Mouse (Mus musculus) right cerebral cortex, postnatal 25 days (tissue): ENCODE measurements around the gene Krt87.

Experiments used
- DNase-seq: peaks from one replicate; pipeline ENCODE4 v3.0.0; 2022

Krt87 gene

DNA sequence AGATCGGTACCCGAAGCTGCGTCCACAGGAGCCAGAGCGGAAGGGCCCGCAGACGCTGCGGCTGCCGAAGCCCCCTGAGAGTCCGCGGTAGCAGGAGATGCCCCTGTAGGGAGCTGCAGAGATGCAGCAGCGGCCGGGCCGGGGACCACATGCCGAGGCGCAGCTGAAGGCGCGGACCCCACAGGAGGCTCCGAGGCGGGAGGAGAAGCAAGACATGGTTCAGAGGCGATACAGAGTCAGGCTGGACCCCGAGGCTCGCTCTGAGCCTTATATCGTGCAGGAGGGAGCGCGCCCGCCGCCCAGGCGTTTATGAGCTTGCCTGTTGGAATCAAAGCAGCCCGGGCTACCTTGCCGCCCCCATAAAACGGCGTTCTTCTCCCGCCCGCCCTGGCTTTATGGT is at the start of gene Krt87:
Gene Krt87, minus strand, starts transcription at position 250 of the 400 bp plus-strand sequence.
- no peak for DNase-seq

DNA sequence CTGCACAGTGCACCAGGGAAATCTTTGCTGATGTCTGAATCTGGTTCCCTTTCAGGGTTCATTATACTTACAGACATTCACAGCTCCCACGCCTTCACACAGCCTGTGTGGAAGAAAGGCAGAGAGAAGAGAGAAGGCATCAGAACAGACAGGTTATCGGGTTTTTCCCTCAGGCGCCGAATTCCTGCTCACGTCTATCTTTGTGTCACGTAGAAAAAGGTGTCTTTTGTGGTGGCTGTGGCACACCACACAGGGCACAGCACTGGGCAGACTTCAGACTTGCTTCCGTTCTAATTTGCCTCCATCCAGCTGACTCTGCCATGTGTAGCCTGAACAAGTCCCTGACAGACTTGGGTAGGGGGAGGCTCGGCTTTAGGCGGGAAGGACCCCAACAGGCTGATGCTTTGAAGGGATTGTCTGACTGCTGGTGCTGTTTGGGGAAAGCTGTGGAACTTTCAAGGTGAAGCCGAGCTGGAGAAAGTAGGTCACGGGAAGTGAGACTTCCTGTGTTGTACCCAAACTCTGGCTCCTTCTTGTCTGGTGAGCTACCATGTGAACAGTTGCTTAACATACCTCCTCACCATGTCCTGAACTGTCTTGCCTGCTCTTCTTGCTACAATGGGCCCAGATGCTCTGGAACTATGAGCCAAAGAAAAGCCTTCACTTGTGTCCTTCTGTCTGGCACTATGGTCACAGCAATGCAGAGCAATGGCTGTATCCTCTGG is 47.5 kb upstream of the Krt87 start:
- DNase-seq, result peak; percentile 15

DNA sequence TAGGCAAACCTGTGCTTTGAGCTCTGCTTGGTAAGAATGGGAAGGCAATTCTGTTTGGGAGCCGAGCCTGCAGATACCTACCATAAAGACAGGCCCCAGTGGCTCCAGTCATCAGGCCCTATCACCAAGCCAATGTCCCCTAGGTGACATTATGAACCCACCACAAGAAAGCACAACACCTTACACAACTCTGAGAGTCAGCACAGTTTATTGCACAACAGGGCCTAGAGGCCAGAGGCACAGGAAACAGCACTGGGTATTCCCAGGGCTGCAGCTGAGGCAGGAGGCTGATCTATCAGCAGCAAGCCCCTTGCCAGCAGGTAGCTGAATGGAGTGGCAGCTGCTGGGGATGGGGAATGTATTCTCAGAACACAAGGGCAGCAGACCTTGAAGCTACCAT is 46.3 kb upstream of the Krt87 start:
- DNase-seq, result no peak

DNA sequence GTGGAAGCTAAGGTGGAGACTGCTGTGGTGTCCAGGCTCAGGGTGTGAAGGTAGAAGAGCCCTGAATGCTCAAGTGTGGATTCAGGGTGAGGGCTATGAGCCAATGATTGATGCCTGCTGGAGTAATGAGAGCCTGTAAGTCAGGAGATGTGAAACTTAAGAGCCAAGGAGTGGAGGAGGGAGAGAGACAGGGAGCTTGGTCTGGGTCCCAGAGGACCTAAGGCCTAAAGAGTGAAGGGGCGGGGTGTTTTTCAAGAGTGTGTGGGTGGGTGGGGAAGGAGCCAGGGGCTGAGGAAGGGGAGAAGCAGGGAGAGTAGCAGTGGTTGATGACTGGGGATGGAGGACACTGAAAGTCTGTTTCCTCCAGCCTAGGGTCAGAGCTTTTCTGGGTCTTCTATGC is 45.0 kb upstream of the Krt87 start:
- no peak for DNase-seq

DNA sequence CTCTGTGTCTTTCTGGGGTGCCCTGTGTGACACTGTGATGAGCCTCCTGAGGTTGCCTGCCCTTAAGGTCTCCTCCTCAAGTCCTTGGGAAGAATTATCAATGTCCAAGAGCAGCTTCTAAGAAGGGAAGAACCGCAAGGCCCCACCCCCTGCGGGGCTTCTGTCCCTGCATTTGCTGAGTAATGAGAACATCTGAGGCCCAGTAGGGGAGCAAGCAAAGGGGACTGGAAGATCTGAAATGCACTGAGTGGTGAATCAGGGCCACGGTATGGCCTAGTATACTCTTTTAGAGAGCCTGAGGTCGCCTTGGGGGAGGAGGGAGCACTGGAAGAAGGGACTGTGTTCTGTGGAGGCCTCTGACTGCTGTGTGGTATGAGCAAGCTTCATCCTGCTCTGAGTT is 43.5 kb upstream of the Krt87 start:
- DNase-seq, result no peak

DNA sequence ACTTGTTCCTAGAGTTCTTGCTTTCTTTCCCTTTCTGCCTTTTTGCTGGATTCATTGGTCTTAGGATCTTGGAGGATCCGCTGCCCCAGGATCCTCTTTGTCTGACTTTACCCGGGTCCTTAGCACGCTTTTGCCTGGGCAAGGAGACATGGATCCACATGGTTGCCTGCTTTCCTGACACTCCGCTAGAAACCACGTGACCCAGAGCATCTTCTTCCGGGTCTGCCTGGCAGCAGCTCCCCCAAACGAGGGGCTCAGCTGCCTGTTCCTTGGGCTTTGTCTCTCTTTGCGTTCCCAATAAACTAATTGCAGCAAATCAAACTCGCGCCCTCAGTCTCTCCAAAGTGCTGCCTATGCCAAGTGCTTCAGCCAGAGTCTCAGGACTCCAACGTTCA is 41.1 kb upstream of the Krt87 start:
- no peak for DNase-seq

DNA sequence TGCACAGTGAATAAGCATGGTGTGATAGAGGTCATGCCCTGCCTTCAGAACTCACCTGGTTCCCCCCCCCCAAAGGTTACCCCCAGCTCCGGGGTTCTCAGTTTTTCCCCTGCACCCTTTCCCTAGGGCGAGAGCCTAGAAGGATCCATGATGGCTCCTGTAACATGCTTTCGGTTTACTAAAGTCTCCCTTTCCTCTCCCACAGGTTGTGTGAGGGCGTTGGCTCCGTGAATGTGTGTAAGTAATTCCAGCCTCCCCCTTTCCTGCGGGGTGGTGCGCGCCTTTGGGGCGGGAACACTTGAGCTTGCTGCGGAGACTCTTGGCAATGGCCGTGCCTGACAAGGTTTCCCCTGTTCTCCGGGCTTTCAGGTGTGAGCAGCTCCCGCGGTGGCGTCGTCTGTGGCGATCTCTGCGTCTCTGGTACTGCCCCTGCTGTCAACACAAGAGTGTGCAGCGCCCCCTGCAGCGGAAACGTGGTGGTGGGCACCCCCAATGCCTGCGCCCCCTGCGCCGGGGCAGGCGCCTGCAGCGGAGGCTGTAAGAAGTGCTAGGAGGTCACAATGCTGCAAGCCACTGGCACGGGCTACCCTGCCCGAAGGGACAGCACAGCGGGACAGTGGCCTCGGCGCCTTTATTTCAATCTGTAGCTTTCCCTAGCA is 40.5 kb upstream of the Krt87 start:
- peak; percentile 37 for DNase-seq

DNA sequence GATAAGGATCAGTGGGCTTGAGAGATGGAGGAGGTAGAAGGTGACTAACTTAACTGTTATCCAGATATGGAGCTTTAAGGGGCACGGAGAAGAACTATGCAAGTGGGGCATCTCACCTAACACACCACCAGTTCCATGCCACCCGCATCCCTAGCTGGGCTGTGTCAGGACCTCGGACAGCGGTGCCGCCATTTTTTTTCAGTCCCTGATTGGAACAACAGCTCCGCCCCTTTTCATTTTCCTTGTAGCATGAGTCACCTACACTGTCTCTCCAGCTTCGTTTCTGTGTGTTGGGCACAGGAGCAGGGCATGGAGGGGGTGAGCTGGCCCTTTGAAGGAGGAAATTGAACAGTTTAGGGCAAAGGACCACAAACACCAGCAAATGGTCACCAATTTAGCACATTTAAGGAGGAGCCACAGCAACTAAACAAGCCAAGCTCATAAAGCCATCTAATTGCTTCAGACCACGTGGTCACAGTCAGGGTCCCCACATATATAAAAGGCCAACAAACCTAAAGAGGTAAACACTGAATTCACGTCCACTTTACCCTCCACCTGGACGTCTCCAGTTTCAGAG is 34.4 kb upstream of the Krt87 start, which contains the start of gene Krt86:
Gene Krt86, plus strand, starts transcription at position 527 of the 577 bp plus-strand sequence.
- DNase-seq, result no peak

DNA sequence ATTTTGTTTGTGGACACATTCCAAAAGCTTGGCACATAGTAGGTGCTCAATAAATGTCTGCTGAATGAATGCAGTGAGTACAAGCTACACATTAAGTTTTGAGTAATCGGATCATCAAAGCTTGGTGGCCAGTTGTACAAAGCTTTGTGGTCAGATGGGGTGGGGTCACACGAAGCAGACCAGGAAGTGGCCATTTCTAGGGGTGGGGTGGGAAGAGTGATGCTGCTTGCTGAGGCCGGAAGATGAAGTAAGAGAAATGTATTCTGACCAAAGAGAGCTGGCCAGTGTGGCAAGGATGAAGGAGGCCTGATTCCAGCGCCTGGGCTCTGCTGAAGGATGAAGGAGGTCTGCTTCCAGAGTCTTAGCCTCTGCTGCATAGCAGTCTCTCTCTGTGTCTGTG is 30.5 kb upstream of the Krt87 start:
- no peak for DNase-seq

DNA sequence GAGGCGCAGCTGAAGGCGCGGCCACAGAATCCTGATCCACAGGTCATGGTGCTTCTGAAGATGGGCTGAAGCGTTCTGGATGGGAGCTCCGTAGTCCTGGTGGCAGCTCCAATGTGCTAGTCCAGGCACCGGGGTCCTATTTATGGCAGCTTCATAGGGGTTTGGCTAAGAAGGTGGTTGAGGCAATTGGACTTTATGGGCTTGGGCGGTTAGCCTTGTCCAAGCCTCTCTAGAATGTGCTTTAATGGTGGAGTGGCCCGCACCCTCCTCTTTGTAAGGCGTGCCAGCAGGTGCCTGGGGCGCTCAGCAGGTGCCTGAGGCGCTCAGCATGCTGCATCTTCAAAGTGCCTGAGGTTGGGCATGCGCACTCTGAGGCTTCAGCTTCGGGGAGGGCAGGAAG is 25.0 kb upstream of the Krt87 start, which contains the start of gene Krt81:
Gene Krt81, minus strand, starts transcription at position 101 of the 400 bp plus-strand sequence.
- DNase-seq, result no peak

DNA sequence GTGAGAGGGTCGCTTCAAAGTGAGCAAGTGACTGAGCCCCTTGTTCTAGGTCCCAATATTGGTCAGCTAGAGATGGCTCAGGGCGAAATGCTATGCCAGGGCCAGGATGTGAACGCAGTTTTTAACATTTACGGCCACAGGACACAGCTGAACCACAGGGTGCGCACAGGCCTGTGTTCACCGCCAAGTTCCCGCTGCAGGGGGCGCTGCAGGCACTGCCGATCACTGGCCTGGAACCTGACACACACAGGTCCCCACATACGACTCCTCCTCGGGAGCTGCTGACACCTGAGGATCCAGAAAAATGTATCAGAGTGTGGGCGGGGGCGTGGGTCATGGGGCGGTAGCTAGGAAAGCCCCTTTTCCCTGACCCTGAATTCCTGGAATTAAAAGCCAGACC is 20.7 kb upstream of the Krt87 start:
- DNase-seq, result no peak

DNA sequence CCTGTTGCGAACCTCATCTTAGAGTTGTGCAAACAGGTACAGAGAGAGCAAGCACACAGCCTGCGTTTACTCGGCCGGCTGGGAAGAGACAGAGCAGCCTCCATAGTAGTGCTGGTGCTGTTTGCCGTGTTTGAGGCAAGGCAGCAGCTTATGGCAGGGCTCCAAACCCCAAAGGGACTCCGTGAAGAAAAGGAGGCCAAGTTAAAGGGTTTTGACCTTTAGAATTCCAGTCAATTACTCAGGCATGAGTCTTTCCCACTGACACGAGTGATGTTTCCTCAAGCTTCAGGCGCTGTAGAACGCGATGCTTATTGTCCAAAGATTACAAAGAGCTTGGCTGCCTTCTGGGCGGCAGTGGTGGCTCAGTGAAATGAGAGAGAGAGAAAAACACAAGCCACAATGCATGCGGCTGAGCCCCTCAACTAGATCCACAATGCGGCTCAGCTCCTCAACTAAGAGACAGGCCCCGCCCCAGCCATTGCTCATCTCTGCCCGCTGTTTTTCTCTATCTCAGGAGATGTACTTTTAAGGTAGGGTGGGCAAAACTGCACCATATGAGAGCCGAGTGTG is 19.8 kb upstream of the Krt87 start:
- DNase-seq, result no peak

DNA sequence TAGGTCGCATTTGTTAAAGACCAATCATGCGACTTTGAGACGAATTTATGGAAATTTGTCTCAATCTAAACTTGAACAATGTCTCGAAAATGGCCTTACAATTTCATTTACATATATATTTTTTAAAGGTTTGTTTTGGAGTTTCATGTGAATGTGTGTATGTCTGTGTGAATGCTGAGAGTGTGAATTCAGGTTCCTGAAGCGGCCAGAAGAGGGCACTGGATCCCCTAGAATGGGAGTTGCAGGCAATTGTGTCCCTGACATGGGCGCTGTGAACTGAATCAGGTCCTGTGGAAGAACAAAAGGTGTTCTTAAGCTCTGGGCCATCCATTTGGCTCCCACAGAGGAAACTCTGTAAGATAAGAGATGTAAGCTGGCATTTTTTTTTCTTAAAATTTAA is 17.3 kb upstream of the Krt87 start:
- no peak for DNase-seq

DNA sequence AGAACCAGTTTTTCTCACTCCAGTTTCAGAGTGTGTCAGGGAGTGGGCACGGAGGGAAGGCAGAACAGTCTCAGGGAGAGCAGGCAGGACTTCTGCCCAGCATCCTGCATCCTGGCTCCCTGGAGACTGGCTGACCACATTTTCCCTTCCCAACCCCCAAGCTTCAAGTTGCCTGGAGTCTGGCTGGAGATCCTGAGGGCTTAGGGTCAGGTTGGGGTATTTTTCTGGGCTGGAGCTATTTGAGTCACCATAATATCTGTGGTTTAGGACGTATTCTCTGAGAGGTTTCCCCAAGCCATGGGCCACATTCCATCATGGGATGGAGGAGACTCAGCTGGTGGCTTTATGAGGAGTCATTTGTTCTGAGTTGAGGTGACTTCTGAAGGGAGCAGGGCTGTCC is 16.7 kb upstream of the Krt87 start:
- DNase-seq, result no peak

DNA sequence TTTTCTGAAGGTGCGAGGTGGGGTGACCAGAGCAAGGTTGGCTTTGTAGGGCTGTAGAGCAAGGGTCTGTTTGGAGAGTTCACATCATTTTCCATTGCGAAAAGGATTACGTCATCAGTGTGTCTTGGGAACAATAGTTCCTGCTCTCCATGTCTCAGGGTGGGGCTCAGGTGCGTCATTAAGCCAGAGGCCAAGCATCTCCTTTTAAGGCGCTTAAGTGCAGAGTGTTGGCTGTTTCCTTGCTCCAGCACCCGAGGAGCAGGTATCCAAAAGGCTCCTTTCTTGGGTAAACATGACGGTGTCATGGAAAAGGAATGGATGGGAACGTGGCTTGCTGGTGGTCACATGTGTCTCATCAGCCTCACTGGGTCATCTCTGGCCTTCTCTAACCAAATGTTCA is 16.2 kb upstream of the Krt87 start:
- no peak for DNase-seq

DNA sequence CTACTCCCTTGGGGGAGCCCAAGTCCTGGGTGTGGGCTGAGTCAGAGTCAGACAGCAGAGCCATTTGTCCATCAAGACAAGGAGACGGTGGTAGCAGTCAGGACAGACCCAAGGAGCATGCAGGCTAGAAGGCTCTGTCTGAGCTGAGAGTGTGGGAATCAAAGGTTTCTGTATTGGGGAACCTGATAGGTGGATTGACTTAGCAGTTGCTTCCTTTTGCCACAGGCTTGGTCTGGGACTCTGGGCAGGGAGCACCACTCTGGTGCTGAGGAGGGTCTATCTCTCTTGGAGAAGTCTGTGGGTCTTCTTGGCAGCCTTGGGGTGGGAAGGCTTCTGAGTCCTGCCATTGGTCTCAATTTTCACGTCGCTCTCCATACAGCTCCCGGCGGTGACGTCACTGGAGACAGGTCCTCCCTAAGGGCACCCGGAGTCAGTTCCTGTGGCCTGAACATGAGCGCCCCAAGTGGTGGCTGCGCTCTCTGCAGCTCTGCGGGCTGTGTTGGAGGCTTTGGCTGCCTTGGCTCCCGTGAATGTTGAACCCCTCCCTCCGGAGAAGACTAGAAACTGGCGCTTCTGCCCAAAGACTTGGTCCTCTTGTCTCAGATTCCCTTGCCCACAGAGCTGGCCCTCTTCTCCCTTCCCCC is 14.6 kb upstream of the Krt87 start:
- peak; percentile 56 for DNase-seq

DNA sequence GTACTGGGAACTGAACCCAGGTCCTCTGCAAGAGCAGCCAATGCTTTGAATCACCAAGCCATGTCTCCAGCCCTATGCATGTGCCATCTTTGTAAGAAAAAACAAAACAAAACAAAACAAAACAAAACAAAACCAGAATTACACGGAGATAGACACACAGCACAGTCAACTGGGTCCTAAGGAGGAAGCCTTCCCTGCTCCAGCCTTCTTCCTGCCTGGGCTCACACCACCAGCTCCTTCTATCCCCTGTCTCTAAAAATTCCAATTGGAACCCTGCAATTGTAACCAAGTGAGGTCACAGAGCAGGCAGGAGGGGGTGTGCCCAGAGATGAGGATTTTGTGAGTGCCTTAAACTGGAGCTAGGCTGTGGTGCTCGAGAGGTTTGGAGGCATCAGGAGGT is 8.8 kb upstream of the Krt87 start, which contains the start of gene Krt88:
Gene Krt88, plus strand, starts transcription at position 301 of the 400 bp plus-strand sequence.
- DNase-seq, result no peak

DNA sequence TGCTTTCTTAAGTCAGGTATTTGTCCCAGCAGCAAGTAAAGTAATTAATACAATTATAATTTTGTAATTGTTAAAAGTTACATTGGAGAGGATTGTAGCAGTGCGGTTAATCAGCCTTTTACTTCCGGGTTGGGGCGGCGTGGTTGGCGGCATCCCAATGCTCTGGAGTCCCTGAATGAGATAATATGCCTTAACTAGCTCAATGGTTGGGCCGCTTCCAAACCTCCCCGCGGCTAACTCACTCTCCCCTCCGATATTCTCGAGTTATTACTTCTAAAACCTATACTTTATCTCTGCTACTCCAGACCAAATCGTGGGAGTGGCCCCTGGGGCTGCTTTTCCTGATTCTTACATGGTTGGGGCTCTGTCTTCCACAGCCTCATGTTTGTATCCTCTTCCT is 8.0 kb upstream of the Krt87 start:
- DNase-seq, result no peak

DNA sequence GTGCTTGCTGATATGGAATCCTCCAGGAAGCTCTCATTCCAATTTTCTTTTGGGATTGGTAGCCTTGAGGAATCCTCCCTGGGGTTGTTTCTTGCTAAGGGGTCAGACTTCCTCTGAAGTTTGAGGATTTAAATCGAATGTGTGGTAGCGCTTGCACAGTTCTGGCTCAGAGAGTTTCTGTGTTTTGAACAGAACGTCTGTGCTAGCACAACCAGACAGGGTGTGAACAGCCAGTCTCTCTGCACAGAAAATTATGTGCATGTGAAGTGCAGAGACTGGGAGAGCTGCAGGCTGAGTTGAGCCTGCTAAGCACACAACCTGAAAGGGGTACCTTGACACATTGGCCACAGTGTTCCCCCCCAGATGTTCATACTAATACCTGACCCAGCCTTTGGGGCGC is 2.2 kb upstream of the Krt87 start:
- no peak for DNase-seq

DNA sequence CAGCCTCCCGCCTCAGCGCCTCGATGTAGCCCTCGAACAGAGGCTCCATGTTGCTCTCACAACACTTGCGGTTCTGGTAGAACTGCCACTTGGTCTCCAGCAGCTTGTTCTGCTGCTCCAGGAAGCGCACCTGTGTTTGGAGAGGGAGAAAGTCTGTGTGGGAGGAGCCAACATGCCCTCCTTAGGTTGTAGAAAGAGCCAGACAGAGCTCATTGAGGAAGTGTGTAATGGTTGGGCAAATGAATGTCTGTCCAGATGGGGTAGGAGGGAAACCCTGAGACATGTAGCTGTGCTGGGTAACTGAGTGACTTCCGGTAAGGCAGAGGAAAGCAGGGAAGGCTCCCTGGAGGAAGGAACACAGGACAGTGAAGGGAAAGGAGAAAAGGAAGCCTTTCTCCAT is 2.0 kb downstream of the Krt87 start:
- DNase-seq, result no peak

DNA sequence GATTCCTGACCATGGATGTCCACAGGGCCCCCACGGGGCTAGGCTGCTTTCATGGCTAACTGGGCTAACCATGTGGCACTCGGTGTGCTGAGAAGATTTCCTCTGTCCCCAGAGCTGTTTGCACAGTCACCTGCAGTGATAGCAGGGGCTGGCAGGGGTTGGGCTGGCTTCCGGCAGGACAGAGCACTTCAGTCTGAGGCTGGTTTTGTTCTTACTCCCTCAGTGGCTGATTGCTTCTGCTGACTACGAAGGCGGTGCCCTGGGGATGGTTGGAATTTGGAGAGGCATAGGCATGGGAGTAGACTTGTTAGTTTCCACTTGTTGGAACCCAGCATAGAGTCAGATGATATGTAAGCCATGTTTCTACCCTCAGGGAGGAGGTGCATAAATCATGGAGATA is 13.7 kb downstream of the Krt87 start:
- DNase-seq, result no peak

DNA sequence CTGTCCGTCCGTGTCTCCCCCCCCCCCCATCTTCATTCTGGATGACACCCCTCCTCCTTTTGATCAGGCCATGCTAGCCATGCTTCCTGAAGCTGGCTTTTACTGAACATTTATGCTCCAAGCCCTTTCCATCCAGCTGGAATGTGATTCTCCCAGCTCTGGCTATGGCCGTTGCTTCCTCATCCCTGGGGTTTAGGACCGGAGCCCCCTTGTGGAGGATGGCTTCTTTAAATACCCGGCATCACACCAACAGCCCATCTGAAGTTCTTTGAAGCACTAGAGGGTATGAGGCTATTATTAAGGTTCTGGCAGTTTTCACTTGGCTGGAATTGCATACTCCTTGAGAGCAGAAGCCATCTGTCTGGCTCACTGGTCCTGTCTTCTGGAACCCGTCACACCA is 17.7 kb downstream of the Krt87 start:
- no peak for DNase-seq

DNA sequence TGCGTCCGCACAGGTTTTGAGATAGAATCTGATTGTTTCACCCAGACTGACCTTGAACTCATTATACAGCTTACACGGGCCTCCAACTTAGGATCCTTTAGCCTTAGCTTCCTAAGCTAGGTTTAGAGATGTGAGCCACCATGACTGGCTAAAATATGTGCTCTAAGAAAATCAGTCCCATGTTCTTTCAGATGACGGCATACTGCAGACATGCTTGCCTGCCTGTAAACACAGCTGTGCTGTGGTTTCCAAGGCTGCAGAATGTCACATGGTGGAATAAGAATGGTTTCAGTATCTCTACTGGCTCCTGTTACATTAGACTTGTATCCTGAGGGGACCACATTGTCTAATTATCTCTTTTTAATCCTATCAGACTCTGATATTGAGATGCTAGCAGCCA is 19.7 kb downstream of the Krt87 start:
- no peak for DNase-seq
